Mouse (Mus musculus): Measurements from ENCODE around the gene Robo2. TPM values are rescaled to one million over a fixed set of nuclear protein-coding genes. Genes with fewer than 3 reads are reported as not detected.

Gene Robo2
- total RNA-seq, 2 experiments from 2014 or later: 101 to 105 TPM

DNA sequence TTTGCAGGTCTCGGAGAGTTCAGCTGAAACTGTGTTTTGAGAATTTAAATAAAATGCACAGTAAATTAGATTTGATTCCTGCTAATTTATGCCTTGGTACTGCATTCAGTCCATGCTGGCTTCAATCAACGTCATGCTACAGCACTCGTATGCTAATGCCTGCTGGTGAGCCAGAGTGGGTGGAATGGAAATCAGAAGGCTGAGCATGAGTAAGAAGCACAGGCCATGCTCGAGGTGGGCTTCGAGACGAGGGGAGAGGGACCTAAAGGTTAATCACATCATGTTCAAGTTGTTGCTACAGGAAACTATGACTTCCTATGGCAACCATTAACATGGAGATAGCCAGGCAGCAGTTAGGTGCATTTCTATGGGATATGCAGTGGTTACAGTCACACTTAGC, 420.4 kb downstream of the Robo2 start:
- Histone ChIP-seq H3K4me3 (no peak overlapping the region), H3K27ac (no peak overlapping the region)
- DNase-seq (ENCODE audit: low spot score in 2 of 2): no peak
- TF ChIP-seq CTCF (conservative IDR thresholded peaks at IDR 0.05): no peak

DNA sequence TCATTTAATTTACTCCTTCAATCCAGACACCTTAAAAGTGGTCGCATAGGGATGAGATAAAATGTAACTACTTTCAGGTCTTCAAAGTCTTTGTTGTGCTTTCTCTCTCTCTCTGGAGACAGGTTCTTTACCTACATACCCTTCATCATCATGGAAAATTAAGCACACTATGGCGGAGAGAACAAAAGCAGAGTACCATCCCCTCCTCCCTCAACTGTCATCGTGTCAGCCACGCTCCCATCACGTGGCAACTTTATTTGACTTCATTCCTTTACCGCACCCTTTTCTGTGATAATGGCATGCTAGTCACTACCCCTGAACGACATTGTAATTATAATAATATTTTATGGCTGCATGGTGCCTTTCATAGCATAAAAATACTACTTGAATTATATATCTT, 442.1 kb downstream of the Robo2 start:
- no peak for TF ChIP-seq CTCF (conservative IDR thresholded peaks at IDR 0.05)
- no peak for DNase-seq (ENCODE audit: low spot score in 2 of 2)
- H3K27ac ChIP-seq: no peak overlapping the region
- H3K4me3 ChIP-seq: no peak overlapping the region

DNA sequence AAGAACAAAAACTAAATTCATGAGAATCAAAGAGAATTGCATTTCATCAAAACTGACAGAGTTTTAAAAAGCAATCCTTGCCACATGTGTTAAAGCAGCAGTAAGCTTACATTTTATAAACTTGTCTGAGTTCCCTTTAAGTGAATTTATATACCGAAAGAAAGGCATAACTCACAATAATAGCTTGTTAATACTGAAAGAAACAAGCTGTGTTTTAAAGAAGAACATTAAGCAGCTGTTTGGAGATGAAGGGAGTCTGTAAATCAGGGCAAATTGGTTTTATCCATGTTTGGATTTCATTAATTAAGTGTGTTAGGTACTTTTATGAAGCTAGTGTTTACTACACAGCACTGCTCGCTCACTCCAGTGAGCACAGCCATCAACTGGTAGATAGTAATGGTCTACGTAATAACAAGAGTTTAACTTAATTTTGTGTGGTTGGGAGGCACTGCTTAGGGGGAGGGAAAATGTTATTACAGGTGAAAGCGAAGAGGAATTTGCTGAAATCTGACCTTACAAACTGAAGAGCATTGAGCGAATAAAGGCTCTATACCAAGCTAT, 447.2 kb downstream of the Robo2 start:
- H3K4me3 ChIP-seq: no peak overlapping the region

GRCm38 (mm10) chr16:73959479-73959970, 452.1 kb downstream of the Robo2 start:
- no peak for DNase-seq (ENCODE audit: low spot score in 2 of 2)
- H3K27ac ChIP-seq: no peak overlapping the region
- H3K4me3 ChIP-seq: no peak overlapping the region
- no peak for TF ChIP-seq CTCF (conservative IDR thresholded peaks at IDR 0.05)

More for the DNA sequence above, 447.2 kb downstream of the Robo2 start:
- TF ChIP-seq CTCF (conservative IDR thresholded peaks at IDR 0.05): no peak
- DNase-seq (ENCODE audit: low spot score in 2 of 2): no peak
- H3K27ac ChIP-seq: no peak overlapping the region

DNA sequence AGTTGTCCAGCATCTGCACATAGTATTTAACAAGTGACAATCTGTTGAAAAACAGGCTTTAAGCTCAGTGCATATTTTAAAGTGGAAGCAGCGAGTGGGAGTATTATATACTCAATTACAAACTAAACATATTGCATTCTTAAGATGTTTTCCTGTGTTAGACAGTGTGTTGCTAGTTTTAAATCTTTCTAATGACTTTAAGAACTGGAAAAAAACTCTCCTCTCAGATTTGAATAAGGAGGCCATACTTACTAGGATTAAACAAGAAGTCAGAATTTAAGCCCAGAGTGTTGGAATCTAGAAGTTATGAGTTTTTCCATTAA, 453.1 kb downstream of the Robo2 start:
- H3K27ac ChIP-seq: no peak overlapping the region
- no peak for DNase-seq (ENCODE audit: low spot score in 2 of 2)
- H3K4me3 ChIP-seq: no peak overlapping the region
- no peak for TF ChIP-seq CTCF (conservative IDR thresholded peaks at IDR 0.05)

- TF ChIP-seq CTCF (conservative IDR thresholded peaks at IDR 0.05): no peak
- Histone ChIP-seq H3K27ac (no peak overlapping the region), H3K4me3 (no peak overlapping the region)
- DNase-seq (ENCODE audit: low spot score in 2 of 2): no peak
These were observed 453.7 kb downstream of the Robo2 start for GRCm38 (mm10) chr16:73957675-73958523.

GRCm38 (mm10) chr16:73946171-73946570, 465.5 kb downstream of the Robo2 start:
- H3K27ac ChIP-seq: no peak overlapping the region
- no peak for TF ChIP-seq CTCF (conservative IDR thresholded peaks at IDR 0.05)
- no peak overlapping the region for H3K4me3 ChIP-seq
- no peak for DNase-seq (ENCODE audit: low spot score in 2 of 2)

- no peak for DNase-seq (ENCODE audit: low spot score in 2 of 2)
- no peak for TF ChIP-seq CTCF (conservative IDR thresholded peaks at IDR 0.05)
These were observed 471.4 kb downstream of the Robo2 start for GRCm38 (mm10) chr16:73940211-73940541.

GRCm38 (mm10) chr16:73939423-73940210, 472.0 kb downstream of the Robo2 start:
- DNase-seq (ENCODE audit: low spot score in 2 of 2): no peak

More at GRCm38 (mm10) chr16:73940211-73940541, 471.4 kb downstream of the Robo2 start:
- no peak overlapping the region for H3K4me3 ChIP-seq
- H3K27ac ChIP-seq: no peak overlapping the region

DNA sequence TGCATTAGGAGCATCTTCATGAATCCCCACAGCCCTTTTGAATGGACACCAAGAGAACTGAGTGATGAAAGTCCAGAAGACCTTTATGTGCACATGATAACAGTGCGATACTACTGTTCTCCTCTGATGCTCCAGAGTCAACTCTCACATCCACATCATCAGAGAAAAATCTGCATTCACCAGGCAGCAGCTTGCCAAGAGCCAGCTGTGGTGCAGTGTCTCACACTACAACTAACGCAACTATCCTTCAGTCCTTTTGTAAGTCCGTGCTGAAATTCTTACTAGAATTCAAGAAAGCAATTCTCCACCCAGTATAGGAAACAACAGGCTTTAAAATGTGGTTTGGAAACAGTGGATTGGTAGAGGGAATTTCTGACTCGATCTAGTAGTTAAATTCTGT, 481.3 kb downstream of the Robo2 start:
- TF ChIP-seq CTCF (conservative IDR thresholded peaks at IDR 0.05): no peak
- no peak overlapping the region for H3K27ac ChIP-seq
- DNase-seq (ENCODE audit: low spot score in 2 of 2): no peak
- H3K4me3 ChIP-seq: no peak overlapping the region

More at GRCm38 (mm10) chr16:73939423-73940210, 472.0 kb downstream of the Robo2 start:
- H3K4me3 ChIP-seq: no peak overlapping the region
- no peak overlapping the region for H3K27ac ChIP-seq
- TF ChIP-seq CTCF (conservative IDR thresholded peaks at IDR 0.05): no peak

DNA sequence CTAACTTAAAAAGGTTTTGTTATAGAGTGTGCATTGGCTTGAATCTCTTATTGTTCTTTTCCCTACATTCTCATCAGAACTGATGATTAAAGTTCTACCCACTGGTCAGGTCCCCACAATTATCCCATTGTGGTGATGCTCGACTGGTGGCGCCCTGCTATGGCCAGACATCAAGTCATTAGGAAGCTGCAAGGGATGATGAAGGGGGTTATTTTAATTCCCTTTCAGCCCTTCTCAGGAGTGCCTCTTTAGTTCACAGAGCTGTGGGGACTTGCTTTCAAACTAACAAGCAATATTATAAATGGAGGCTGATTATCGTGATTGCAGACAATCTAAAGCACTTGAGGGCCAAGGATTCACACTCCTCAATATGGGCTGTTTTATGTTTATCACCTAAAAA, 484.1 kb downstream of the Robo2 start:
- no peak overlapping the region for H3K27ac ChIP-seq
- no peak overlapping the region for H3K4me3 ChIP-seq
- TF ChIP-seq CTCF (conservative IDR thresholded peaks at IDR 0.05): no peak
- DNase-seq (ENCODE audit: low spot score in 2 of 2): no peak

- TF ChIP-seq CTCF (conservative IDR thresholded peaks at IDR 0.05): no peak
- no peak for DNase-seq (ENCODE audit: low spot score in 2 of 2)
- Histone ChIP-seq H3K27ac (no peak overlapping the region), H3K4me3 (no peak overlapping the region)
These were observed 496.2 kb downstream of the Robo2 start for GRCm38 (mm10) chr16:73915425-73915824.

DNA sequence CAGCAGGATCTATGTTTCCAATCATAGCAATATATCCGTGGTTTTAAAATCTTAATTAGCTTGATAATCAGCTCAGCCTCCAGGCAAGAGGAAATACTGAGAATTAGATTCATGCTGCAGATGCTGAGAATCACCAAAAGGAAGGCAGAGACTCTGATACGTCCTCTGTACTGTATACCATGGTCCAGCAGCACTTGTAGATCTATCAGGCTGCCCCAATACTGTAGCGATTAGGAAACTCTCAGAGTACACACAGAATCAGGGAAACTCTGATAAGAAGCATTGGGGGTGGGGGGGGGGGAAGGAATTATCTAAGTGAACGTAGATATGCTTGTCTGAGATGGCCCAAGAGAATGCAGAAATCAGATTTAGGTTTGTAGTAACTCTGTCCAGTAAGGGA, 496.7 kb downstream of the Robo2 start:
- no peak for DNase-seq (ENCODE audit: low spot score in 2 of 2)
- no peak overlapping the region for H3K27ac ChIP-seq
- H3K4me3 ChIP-seq: no peak overlapping the region
- TF ChIP-seq CTCF (conservative IDR thresholded peaks at IDR 0.05): no peak
